Mouse (Mus musculus): ENCODE data around the gene H1f0. TPM values are rescaled to one million over a fixed set of nuclear protein-coding genes. Genes with fewer than 3 reads are reported as not detected.

The H1f0 gene
- not detected in 2 replicates for polyA plus RNA-seq (2012; ENCODE audit: insufficient read depth, insufficient read length, low replicate concordance, missing spikeins)

DNA sequence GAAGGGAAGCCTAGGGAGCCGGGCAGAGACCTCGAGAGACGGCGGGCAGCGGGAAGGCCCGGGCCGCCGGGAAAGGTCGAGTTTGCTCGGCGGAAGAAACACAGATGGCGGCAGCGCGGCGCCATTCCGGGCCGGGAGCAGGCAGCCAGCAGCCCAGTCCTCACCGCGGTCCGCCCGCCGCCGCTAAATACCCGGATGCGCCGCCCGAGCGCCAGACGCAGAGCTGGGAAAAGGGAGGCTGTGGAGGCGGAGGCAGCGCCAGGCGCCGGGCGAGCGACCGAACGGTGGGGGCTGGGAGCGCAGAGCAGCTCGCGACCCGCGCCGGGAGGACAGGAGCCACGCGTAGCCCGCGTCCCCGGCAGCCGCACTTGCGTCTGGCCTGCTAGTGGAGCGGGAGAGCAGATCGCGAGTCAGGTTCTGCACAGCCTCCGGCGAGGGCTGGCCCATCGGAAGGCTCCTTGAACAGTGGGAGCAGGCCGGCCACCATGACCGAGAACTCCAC, at the start of gene H1f0:
H1f0 (plus strand) TSS at position 214 of the 502 bp plus-strand sequence.
- Histone ChIP-seq H3K4me3 (ENCODE audit: insufficient read depth, low read depth, low read length) (peak within 1 kb of the TSS; percentile 80), H3K27ac (ENCODE audit: insufficient read depth, low read depth, low read length) (peak within 1 kb of the TSS; percentile 83), H3K4me1 (ENCODE audit: control insufficient read depth, insufficient read depth, low read length) (peaks cover 36% of the 10 kb centered on the region)
- WGBS = under 1% methylated on average over 56 of the region's 58 CpGs
- peak; percentile 77 for TF ChIP-seq POLR2A (IDR thresholded peaks at IDR 0.05; ENCODE audit: insufficient read depth, low read depth, low read length)
- no peak for TF ChIP-seq CTCF (IDR thresholded peaks at IDR 0.05; ENCODE audit: insufficient read depth, low read depth, low read length)

DNA sequence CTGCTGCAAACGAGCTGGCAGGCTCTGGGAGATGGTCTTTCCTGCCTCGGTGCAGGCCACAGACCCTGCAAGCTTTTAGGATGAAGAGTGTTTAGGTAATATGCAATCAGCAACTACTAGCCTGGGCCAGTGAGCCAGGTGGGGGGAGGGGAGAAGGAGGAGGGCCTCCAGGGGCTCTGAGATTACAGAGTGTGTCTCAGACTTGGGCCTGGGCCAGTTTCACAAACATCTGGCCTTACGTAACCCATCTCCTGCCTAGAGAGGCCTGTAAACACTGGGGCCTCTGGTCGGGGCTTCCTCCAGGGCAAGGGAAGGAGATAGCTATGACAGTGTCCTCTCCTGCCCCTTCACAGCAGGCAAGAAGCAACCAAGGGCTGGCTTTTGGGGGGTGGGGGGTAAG, 49.4 kb upstream of the H1f0 start:
- peaks cover 31% of the 10 kb centered on the region for H3K4me1 ChIP-seq (ENCODE audit: control insufficient read depth, insufficient read depth, low read length)
- 40% methylated on average over 4 of the region's 4 CpGs for WGBS
- TF ChIP-seq POLR2A (IDR thresholded peaks at IDR 0.05; ENCODE audit: insufficient read depth, low read depth, low read length) = no peak
- no peak for TF ChIP-seq CTCF (IDR thresholded peaks at IDR 0.05; ENCODE audit: insufficient read depth, low read depth, low read length)
- H3K4me3 ChIP-seq (ENCODE audit: insufficient read depth, low read depth, low read length) = no peak overlapping the region
- no peak overlapping the region for H3K27ac ChIP-seq (ENCODE audit: insufficient read depth, low read depth, low read length)

DNA sequence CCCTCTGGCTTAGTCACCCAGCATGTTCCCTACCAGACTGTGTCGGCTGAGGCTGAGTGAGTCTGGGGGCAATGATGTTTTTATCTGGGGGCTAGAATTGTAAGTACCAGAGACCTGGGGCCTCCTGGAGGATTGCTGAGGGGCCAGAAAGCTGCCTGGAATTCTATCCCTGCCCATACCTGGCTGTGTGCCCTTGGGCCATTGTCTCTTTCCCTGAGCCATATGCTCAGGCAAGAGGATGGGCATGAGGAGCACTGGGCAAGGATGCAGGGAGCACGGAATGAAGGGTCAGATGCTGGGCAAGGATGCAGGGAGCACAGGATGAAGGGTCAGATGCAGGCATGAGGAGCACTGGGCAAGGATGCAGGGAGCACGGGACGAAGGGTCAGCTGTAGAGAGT, 48.2 kb upstream of the H1f0 start:
- H3K4me3 ChIP-seq (ENCODE audit: insufficient read depth, low read depth, low read length) = no peak overlapping the region
- 87% methylated on average over 4 of the region's 4 CpGs for WGBS
- no peak for TF ChIP-seq CTCF (IDR thresholded peaks at IDR 0.05; ENCODE audit: insufficient read depth, low read depth, low read length)
- no peak for TF ChIP-seq POLR2A (IDR thresholded peaks at IDR 0.05; ENCODE audit: insufficient read depth, low read depth, low read length)
- no peak overlapping the region for H3K27ac ChIP-seq (ENCODE audit: insufficient read depth, low read depth, low read length)
- peaks cover 33% of the 10 kb centered on the region for H3K4me1 ChIP-seq (ENCODE audit: control insufficient read depth, insufficient read depth, low read length)

DNA sequence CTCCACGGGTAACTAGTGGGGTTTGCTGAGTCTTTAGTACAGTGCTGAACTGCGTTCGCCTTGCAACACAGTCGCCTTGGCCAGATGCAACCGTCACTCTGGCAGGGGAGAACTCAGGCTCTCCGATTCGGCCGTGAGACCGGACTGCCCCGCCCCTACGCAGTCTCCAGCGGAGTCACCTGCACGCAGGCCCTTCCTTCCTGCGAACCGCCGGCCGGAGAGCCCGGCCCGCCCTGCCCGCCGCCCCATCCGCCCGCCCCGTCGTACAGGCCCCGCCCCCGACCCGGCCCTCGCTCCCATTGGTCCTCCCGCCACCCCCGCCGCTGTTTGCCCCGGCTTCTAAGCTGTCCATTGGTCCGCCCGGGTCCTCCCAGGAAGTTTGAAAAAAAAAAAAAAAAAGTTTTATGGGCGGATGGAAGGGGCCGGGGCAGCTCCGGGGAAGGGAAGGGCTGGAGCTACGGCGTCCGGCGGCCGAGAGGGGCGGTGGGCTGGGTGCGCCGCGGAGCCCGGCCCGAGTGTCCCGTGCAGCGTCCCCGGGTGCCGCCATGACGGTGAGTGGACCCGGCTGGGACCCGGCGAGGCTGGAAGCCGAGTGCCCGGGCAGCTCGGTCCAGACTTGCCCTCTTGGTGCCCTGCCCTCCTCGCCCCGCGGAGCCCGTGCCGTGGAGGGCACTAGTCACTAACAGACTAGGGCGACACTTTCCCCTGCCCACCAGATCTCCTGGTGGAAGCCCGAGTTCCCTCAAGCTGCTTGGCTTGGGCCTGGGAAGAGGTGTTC, 45.4 kb upstream of the H1f0 start:
- peaks cover 38% of the 10 kb centered on the region for H3K4me1 ChIP-seq (ENCODE audit: control insufficient read depth, insufficient read depth, low read length)

DNA sequence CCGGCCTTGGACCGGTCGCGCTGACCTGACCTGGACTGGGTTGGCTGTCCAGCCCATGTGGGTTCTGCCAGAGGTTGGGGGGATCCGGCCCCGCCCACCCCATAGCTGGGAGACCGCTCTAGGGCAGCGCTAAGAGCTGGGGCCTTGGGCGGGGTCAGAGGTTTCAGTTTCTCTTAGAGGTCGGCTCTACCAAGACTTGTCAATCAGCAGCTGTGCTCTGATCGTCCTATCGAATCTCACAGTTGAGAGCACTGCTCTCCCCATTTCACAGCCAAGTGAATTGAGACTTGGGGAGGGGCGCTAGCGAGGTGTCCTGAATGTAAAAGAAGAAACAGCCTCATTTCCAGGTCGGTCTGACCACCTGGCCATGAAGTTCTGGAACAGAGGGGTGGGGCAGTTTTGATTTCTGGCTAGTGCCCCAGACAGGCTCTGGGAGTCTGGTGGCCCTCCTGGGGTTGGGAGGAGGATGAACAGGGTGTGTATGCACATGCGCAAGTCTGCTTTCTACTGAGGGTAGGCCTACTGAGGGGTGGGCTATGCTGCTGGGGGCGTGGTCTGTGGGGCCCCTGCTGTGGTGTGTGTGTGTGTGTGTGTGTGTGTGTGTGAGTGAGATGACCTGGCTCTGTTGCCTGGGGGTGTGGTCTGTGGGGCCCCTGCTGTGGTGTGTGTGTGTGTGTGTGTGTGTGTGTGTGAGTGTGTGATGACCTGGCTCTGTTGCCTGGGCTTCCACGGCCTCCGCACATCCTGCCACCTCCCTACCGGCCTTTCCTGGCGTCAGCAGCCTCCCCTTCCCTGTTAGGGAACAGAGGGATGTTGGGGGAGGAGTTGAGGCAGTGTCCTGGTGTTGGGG, 44.6 kb upstream of the H1f0 start:
- WGBS = 16% methylated on average over 21 of the region's 21 CpGs
- TF ChIP-seq POLR2A (IDR thresholded peaks at IDR 0.05; ENCODE audit: insufficient read depth, low read depth, low read length) (no peak), CTCF (IDR thresholded peaks at IDR 0.05; ENCODE audit: insufficient read depth, low read depth, low read length) (no peak)
- Histone ChIP-seq H3K27ac (ENCODE audit: insufficient read depth, low read depth, low read length) (no peak overlapping the region), H3K4me1 (ENCODE audit: control insufficient read depth, insufficient read depth, low read length) (peaks cover 41% of the 10 kb centered on the region), H3K4me3 (ENCODE audit: insufficient read depth, low read depth, low read length) (peak overlapping the region; percentile 37)

More for the DNA sequence above, 45.4 kb upstream of the H1f0 start:
- TF ChIP-seq CTCF (IDR thresholded peaks at IDR 0.05; ENCODE audit: insufficient read depth, low read depth, low read length) (no peak), POLR2A (IDR thresholded peaks at IDR 0.05; ENCODE audit: insufficient read depth, low read depth, low read length) (no peak)
- WGBS = under 1% methylated on average over 67 of the region's 67 CpGs
- Histone ChIP-seq H3K4me3 (ENCODE audit: insufficient read depth, low read depth, low read length) (peak overlapping the region; percentile 37), H3K27ac (ENCODE audit: insufficient read depth, low read depth, low read length) (no peak overlapping the region)

DNA sequence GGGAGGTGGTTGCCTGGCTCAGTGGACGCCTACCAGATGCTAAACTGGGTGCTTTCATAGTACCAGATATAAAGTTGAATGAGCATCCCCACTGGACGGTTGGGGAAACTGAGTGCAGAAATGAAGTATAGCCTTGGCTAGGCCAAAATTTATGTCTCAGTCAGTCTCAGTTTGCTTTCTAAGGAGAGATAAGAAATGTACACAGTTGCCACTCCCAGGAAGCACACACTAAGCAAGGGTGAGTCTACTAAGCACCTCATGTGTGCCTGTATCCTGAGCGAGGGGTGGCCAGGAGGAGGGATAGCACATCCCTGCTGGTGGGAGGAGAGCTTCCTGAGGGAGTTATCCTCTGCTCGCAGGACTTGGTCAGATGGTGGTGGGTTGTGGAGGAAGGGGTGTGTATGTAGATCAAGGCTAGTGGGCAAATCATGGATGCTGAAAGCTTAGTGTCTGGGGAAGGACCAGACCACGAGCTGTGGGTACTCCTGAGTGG, 43.9 kb upstream of the H1f0 start:
- Histone ChIP-seq H3K4me3 (ENCODE audit: insufficient read depth, low read depth, low read length) (no peak overlapping the region), H3K27ac (ENCODE audit: insufficient read depth, low read depth, low read length) (no peak overlapping the region), H3K4me1 (ENCODE audit: control insufficient read depth, insufficient read depth, low read length) (peaks cover 36% of the 10 kb centered on the region)
- 81% methylated on average over 5 of the region's 5 CpGs for WGBS
- TF ChIP-seq POLR2A (IDR thresholded peaks at IDR 0.05; ENCODE audit: insufficient read depth, low read depth, low read length) (no peak), CTCF (IDR thresholded peaks at IDR 0.05; ENCODE audit: insufficient read depth, low read depth, low read length) (no peak)

DNA sequence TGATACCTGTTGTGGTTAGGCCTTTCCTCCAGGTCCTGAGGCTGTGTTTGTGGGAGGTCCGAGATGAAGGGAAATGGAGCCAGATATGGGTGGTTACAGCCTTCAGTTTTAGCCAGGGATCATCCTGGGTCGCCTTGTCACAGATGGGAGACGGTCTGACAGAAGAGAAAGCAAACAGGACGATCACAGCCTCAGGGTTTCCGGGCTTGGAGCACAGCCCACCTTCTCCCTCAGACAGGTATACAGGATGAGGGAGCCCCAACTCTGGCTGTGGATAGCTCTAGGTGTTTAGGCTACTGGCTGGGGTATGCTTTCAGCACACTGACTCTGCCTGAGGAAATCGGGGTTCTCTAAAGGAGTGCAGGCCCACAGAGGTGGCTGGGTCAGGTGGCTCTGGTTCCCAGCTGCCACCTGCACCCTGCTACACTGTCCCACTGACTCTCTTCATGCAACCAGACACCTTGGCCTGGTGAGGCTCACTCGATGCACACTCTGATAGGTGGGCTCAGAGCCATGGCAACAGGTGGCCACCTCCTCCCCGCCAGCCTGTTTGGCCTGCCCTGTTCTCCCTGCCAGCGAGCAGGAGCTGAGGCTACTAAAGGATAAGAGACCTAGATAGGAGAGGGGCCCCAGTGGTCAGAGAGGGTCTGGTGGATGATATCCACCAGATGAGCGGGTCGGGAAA, 41.6 kb upstream of the H1f0 start:
- 83% methylated on average over 11 of the region's 11 CpGs for WGBS
- H3K4me1 ChIP-seq (ENCODE audit: control insufficient read depth, insufficient read depth, low read length) = peaks cover 30% of the 10 kb centered on the region
- TF ChIP-seq POLR2A (IDR thresholded peaks at IDR 0.05; ENCODE audit: insufficient read depth, low read depth, low read length) (no peak), CTCF (IDR thresholded peaks at IDR 0.05; ENCODE audit: insufficient read depth, low read depth, low read length) (no peak)
- no peak overlapping the region for H3K27ac ChIP-seq (ENCODE audit: insufficient read depth, low read depth, low read length)
- no peak overlapping the region for H3K4me3 ChIP-seq (ENCODE audit: insufficient read depth, low read depth, low read length)

DNA sequence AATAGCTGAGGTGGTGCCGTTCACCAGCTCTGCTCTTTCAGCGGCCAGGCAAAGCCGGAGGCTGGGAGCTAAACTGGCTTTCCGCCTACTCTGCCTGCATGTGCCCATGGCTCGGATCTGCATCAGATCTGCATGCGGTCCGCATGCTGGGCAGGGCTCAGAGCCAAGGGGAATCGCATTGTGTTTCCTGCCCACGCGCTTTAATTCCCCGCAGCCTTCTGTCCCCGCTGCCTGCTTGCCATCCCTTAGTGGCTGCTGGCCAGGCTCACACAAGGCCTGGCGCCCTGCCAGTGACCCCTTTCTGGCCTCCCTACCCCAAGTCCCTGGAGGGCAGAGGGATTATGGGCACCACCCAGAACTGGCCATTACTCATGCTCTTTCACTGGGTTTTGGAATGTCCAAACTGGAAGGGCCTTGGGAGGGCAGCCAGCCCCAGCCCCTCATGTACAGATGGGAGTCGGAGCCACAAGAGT, 39.7 kb upstream of the H1f0 start:
- peaks cover 20% of the 10 kb centered on the region for H3K4me1 ChIP-seq (ENCODE audit: control insufficient read depth, insufficient read depth, low read length)
- TF ChIP-seq POLR2A (IDR thresholded peaks at IDR 0.05; ENCODE audit: insufficient read depth, low read depth, low read length) = no peak
- no peak for TF ChIP-seq CTCF (IDR thresholded peaks at IDR 0.05; ENCODE audit: insufficient read depth, low read depth, low read length)
- H3K4me3 ChIP-seq (ENCODE audit: insufficient read depth, low read depth, low read length) = no peak overlapping the region
- H3K27ac ChIP-seq (ENCODE audit: insufficient read depth, low read depth, low read length) = no peak overlapping the region
- WGBS = 16% methylated on average over 14 of the region's 14 CpGs

Data from olfactory bulb, adult 2 months (tissue).